Mouse (Mus musculus) limb, embryonic 14.5 days (tissue): ENCODE data around the gene Aff3. TPM values are rescaled to one million over a fixed set of nuclear protein-coding genes. Genes with fewer than 3 reads are reported as not detected.
A peak's percentile ranks its signal among the peaks of the same experiment; 100 is the strongest.

Experiments
- ATAC-seq: fragments of 200-750 bp; cut with Nextera tagmentation; 2 replicates; pipeline ENCODE4 v1.8.0; 2017; ENCODE audit warnings: low read depth, moderate number of reproducible peaks, moderate TSS enrichment; ENCODE audit not compliant: low FRiP score
- DNase-seq: peaks from one replicate; pipeline ENCODE4 v3.0.0-alpha.2; 2015; ENCODE audit warnings: low spot score
- H3K27ac ChIP-seq: fragments of 300-500 bp; sonication (generic); replicated peaks from 2 replicates; pipeline ENCODE4 v1.5.1; 2014; ENCODE audit warnings: low read depth, mild to moderate bottlenecking, low read length, moderate library complexity, mixed read lengths
- H3K27me3 ChIP-seq: fragments of 300-500 bp; sonication (generic); 2 replicates; pipeline ENCODE4 v1.6.1; 2014; ENCODE audit warnings: low read length, mixed read lengths; ENCODE audit not compliant: control insufficient read depth, insufficient read depth
- H3K36me3 ChIP-seq: fragments of 300-500 bp; sonication (generic); 2 replicates; pipeline ENCODE4 v1.6.1; 2014; ENCODE audit warnings: mild to moderate bottlenecking, low read length, moderate library complexity, mixed read lengths; ENCODE audit not compliant: control insufficient read depth, insufficient read depth
- H3K4me1 ChIP-seq: fragments of 300-500 bp; sonication (generic); 2 replicates; pipeline ENCODE4 v1.6.1; 2014; ENCODE audit warnings: antibody characterized with exemption, low read length, mixed read lengths; ENCODE audit not compliant: control insufficient read depth, insufficient read depth
- H3K4me2 ChIP-seq: fragments of 300-500 bp; sonication (generic); replicated peaks from 2 replicates; pipeline ENCODE4 v1.6.1; 2014; ENCODE audit warnings: low read depth, mild to moderate bottlenecking, low read length, moderate library complexity; ENCODE audit not compliant: severe bottlenecking
- H3K4me3 ChIP-seq: fragments of 300-500 bp; sonication (generic); replicated peaks from 2 replicates; pipeline ENCODE4 v1.5.1; 2014; ENCODE audit warnings: low read length
- H3K9ac ChIP-seq: fragments of 300-500 bp; sonication (generic); 2 replicates; pipeline ENCODE4 v1.6.1; 2014; ENCODE audit warnings: mild to moderate bottlenecking, low read depth, low read length, moderate library complexity; ENCODE audit not compliant: severe bottlenecking
- H3K9me3 ChIP-seq: fragments of 300-500 bp; sonication (generic); 2 replicates; pipeline ENCODE4 v1.6.1; 2016; ENCODE audit warnings: low read length; ENCODE audit not compliant: control insufficient read depth
- POLR2A ChIP-seq: fragments of 200-500 bp; IDR thresholded peaks from 2 replicates; pipeline ENCODE4 v1.8.0; 2012; ENCODE audit warnings: inconsistent platforms, mild to moderate bottlenecking, moderate library complexity, borderline replicate concordance; ENCODE audit not compliant: insufficient read depth, insufficient read length; ENCODE audit errors: extremely low read depth
- WGBS: fragments of 180-500 bp; shearing (Covaris S2); extraction: QIAGEN DNeasy Blood & Tissue Kit; methylation state at CpG from one replicate; pipeline ENCODE4 v1.1.7; 2014; 5-methylcytosine and 5-hydroxymethylcytosine counted together
- polyA plus RNA-seq, 2 experiments: library from polyadenylated mRNA; depleted of rRNA in 1 of 2; stranded (reverse) in 1 of 2; unstranded in 1 of 2; fragments of >200 nt; fragmentation: Nextera tagmentation in 1 of 2; extraction: Ambion mirVana in 1 of 2; gene quantifications; 2 replicates each; pipeline versions ENCODE4 v1.2.1 to v1.2.3; 2012 to 2014

Aff3 gene
- polyA plus RNA-seq, 2 experiments, result 20.4 to 22.4 TPM

DNA sequence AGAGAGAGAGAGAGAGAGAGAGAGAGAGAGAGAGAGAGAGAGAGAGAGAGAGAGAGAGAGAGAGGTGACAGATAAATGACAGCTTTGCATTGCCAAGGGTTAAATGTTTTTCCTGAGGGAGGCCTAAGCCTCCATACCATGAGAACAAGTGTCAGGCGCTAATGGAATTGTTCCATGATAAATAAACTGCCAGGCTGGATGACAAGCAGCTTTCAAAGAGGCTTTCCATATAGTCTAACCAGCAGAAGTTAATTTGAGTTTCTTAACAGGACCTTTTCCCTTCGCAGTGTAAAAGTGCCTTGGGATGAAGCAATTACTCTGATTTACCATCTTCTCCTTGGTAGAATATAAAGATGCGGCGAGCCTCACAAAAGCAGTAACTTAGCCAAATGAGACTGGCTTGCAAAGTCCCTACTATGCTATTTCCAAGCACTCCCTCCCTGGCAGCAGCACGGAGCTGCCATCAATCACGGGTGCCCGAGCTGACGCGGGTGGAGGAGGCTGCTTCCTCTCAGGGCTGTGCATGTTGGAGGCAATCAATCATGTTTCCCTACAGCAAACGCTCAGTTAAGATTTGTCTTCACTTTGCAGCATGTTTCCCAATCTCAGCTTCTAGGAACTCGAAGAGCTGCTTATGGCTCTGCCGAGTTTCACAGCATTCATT, 119.3 kb downstream of the Aff3 start:
- no peak overlapping the region for H3K4me3 ChIP-seq
- no peak overlapping the region for H3K9ac ChIP-seq
- ATAC-seq, result no peak
- 18% methylated on average over 12 of the region's 12 CpGs for WGBS
- H3K9me3 ChIP-seq, result no peaks in the 10 kb centered on the region
- peaks cover 24% of the 10 kb centered on the region for H3K4me1 ChIP-seq
- no peaks in the 10 kb centered on the region for H3K27me3 ChIP-seq
- no peak overlapping the region for H3K4me2 ChIP-seq
- DNase-seq, result no peak
- no peaks in the 10 kb centered on the region for H3K36me3 ChIP-seq
- H3K27ac ChIP-seq, result no peak overlapping the region
- TF ChIP-seq POLR2A, result no peak

DNA sequence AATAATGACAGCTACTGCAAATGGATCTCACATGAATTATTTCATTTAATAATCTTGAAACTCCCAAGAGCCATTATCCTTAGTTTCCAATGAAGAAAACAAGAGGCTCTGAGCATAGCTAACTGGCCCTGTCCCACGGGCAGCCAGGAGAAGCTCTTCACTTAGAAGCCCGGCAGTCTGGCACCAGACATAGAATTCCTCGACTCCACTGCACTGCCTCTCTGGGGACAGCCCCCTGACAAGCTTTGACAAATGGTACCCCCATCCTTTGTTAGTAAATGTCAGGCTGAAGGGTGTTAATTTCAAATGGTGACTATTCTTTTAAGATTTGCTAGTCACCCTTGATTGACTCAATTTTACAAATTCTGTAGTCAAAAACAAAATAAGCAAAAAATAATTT, 120.3 kb downstream of the Aff3 start:
- ATAC-seq (no peak), DNase-seq (no peak)
- Histone ChIP-seq H3K4me3 (no peak overlapping the region), H3K4me1 (peaks cover 20% of the 10 kb centered on the region), H3K4me2 (no peak overlapping the region), H3K9me3 (no peaks in the 10 kb centered on the region), H3K36me3 (no peaks in the 10 kb centered on the region), H3K27ac (no peak overlapping the region), H3K9ac (no peak overlapping the region), H3K27me3 (no peaks in the 10 kb centered on the region)
- TF ChIP-seq POLR2A, result no peak
- WGBS, result 31% methylated on average over 3 of the region's 3 CpGs

DNA sequence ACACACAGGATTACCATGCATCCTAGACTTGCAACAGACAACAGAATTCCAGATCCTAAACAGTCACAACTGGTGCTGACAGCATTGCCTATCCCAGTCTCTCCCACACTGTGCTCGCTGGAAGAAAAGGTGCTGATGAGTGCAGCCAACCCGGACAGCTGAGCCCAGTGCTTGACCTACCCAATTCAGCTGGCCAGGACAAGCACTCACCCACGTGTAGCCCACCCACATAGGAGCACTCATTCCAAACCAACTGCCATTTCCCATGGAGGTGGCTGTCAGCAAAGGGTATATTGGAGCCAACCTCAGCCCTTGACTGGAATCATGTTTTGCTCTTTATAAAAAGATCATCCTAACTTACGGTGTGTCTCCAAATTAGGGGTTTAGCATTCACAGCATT, 123.2 kb downstream of the Aff3 start:
- 79% methylated on average over 4 of the region's 4 CpGs for WGBS
- H3K9ac ChIP-seq, result no peak overlapping the region
- H3K4me1 ChIP-seq, result peaks cover 15% of the 10 kb centered on the region; the same call in 1 of the 2 replicates
- no peaks in the 10 kb centered on the region for H3K27me3 ChIP-seq
- DNase-seq (no peak), ATAC-seq (no peak)
- TF ChIP-seq POLR2A, result no peak
- H3K9me3 ChIP-seq, result no peaks in the 10 kb centered on the region
- peaks cover 4% of the 10 kb centered on the region; the same call in 1 of the 2 replicates for H3K36me3 ChIP-seq
- no peak overlapping the region for H3K4me2 ChIP-seq
- no peak overlapping the region for H3K4me3 ChIP-seq
- no peak overlapping the region for H3K27ac ChIP-seq

DNA sequence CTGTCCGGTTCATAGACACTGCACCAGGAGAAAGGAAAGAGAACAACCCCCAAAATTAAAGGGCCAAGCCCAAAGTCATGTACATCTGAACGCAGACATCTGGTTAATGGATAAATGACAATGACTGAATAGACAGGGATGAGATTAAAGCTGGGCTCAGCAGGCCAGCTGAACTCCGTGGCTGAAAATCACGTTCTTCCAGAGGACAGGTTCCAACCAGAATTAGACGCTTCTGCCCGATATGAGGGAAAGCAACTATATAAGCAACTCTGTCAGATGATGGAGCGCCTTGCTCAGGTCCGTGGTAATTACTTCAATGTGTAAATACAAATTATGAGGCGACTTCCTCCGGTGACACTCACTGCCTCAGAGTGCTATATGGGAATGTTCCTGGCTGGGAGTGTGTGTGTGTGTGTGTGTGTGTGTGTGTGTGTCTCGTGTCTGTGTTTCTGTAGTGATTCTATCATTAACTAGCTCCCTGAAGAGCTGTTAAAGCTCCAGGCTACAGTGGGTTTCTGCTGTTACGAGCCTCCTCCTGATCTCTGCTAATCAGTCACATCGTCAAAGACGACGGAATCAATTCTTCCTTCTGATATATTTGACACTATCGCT, 127.7 kb downstream of the Aff3 start:
- Histone ChIP-seq H3K27me3 (no peaks in the 10 kb centered on the region), H3K4me3 (no peak overlapping the region), H3K36me3 (peaks cover 29% of the 10 kb centered on the region), H3K4me2 (no peak overlapping the region), H3K27ac (no peak overlapping the region), H3K4me1 (peaks cover 7% of the 10 kb centered on the region; the same call in 1 of the 2 replicates), H3K9ac (no peak overlapping the region), H3K9me3 (no peaks in the 10 kb centered on the region)
- DNase-seq (peak; percentile 28), ATAC-seq (no peak)
- WGBS, result 38% methylated on average over 16 of the region's 16 CpGs
- no peak for TF ChIP-seq POLR2A

DNA sequence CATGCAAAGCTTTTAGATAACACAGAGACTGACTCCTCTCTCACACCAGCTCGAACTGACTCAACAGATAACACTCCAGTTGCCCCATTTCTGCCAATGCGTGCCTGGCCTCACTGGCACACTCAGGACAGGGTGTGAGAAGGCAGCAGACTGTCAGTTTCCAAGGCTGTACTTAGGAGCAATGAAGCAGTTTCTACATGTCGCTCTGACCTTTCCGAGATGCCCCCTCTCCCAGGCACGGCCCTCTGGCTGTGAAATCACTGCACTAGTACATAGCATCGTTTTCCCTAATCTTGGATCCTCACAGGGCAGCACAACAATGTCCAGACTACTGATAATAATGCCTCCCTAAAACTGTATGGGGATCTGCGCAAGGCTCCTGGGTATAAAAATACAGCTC, 132.2 kb downstream of the Aff3 start:
- Histone ChIP-seq H3K36me3 (peaks cover 29% of the 10 kb centered on the region), H3K4me1 (peaks cover 13% of the 10 kb centered on the region), H3K9ac (no peak overlapping the region), H3K4me3 (no peak overlapping the region), H3K27me3 (no peaks in the 10 kb centered on the region), H3K9me3 (no peaks in the 10 kb centered on the region), H3K27ac (no peak overlapping the region), H3K4me2 (no peak overlapping the region)
- no peak for TF ChIP-seq POLR2A
- DNase-seq, result no peak
- ATAC-seq, result no peak
- 88% methylated on average over 7 of the region's 7 CpGs for WGBS
